Mouse (Mus musculus) hindbrain, embryonic 12.5 days (tissue): Measurements from ENCODE around the gene Cdcp1. TPM values are rescaled to one million over a fixed set of nuclear protein-coding genes. Genes with fewer than 3 reads are reported as not detected.

Experiments used
- ATAC-seq: fragments of 200-750 bp; cut with Nextera tagmentation; 2 replicates; pipeline ENCODE4 v1.8.0; 2017; ENCODE audit warnings: moderate TSS enrichment; ENCODE audit not compliant: low FRiP score
- H3K27ac ChIP-seq: fragments of 300-500 bp; sonication (generic); 2 replicates; pipeline ENCODE4 v1.5.1; 2016; ENCODE audit warnings: mild to moderate bottlenecking
- H3K27me3 ChIP-seq: fragments of 300-500 bp; sonication (generic); 2 replicates; pipeline ENCODE4 v1.6.1; 2016; ENCODE audit warnings: mild to moderate bottlenecking
- H3K36me3 ChIP-seq: fragments of 300-500 bp; sonication (generic); 2 replicates; pipeline ENCODE4 v1.6.1; 2016; ENCODE audit warnings: mild to moderate bottlenecking
- H3K4me1 ChIP-seq: fragments of 300-500 bp; sonication (generic); 2 replicates; pipeline ENCODE4 v1.6.1; 2016
- H3K4me2 ChIP-seq: fragments of 300-500 bp; sonication (generic); replicated peaks from 2 replicates; pipeline ENCODE4 v1.6.1; 2016; ENCODE audit warnings: mild to moderate bottlenecking
- H3K4me3 ChIP-seq: fragments of 300-500 bp; sonication (generic); 2 replicates; pipeline ENCODE4 v1.5.1; 2016; ENCODE audit warnings: mild to moderate bottlenecking
- H3K9ac ChIP-seq: fragments of 300-500 bp; sonication (generic); 2 replicates; pipeline ENCODE4 v1.6.1; 2016; ENCODE audit warnings: mild to moderate bottlenecking, moderate library complexity
- H3K9me3 ChIP-seq: fragments of 300-500 bp; sonication (generic); replicated peaks from 2 replicates; pipeline ENCODE4 v1.6.1; 2016; ENCODE audit warnings: mild to moderate bottlenecking
- WGBS: fragments of 180-500 bp; shearing (Covaris S2); methylation state at CpG from one replicate; pipeline ENCODE4 v1.1.7; 2016; 5-methylcytosine and 5-hydroxymethylcytosine counted together
- polyA plus RNA-seq: library from polyadenylated mRNA; unstranded; fragments of >200 nt; fragmentation: Nextera tagmentation; extraction: Ambion mirVana; gene quantifications from 2 replicates; pipeline ENCODE4 v1.2.1, GENCODE M21; 2016

Cdcp1 gene
- polyA plus RNA-seq, result 1.2 and 1.4 TPM in 2 replicates

DNA sequence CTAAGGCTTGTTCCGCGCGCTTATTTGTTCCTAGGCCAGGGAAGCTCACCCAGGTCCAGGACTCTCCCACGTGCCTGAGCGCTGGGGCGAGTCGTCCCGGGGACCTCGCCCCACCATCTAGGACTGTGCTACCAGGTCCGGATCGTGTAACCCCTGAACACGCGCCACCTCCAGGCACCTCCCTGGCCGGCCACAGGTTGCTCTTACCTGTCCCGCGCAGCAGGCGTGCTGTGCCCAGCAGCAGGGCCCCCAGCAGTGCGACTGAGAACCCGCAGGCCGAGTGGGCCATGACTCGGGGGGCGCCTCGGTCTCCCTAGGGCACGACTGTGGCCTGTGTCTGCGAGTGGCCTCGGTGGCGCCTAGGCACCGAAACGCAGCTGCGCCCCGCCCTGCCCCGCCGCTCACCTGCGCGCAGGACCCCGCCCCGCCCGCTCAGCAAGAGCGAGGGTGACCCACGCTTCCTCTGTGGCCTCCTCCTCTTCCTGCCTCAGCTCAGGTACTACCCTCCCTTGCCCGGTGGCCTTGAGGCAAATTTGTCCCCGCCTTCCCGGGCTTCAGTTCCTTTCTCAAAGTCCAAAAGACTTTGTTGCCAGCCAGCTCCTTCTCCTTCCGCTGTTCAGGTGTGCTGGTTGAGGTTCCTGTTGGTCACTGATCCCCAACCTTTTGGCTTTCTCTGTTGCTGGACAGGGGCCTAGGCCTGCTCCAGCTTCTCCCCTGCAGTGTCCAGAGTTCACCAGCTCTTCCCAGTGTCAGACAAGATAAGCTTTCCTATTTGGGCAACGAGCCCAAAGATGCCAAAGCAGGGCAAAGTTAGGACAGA lies at the start of gene Cdcp1:
Cdcp1 (minus strand) TSS at position 418 of the 820 bp plus-strand sequence.
- no peaks in the 10 kb centered on the region for H3K9me3 ChIP-seq
- no peaks in the 10 kb centered on the region for H3K36me3 ChIP-seq
- H3K27me3 ChIP-seq, result peaks cover 25% of the 10 kb centered on the region
- H3K27ac ChIP-seq, result no peak within 1 kb of the TSS
- peaks cover 8% of the 10 kb centered on the region for H3K4me1 ChIP-seq
- peak within 1 kb of the TSS; percentile 26 for H3K4me3 ChIP-seq
- ATAC-seq, result no peak
- H3K9ac ChIP-seq, result 0 out of 2 replicates have a peak within 1 kb of the TSS, but pooled peaks have one; percentile 1
- WGBS, result 6% methylated on average over 45 of the region's 45 CpGs
- peak within 1 kb of the TSS; percentile 50 for H3K4me2 ChIP-seq

GRCm38 (mm10) chr9:123260611-123261021 lies 44.8 kb upstream of the Cdcp1 start, which contains the start of gene Tmem158:
TSS of gene Tmem158 (minus strand) at chr9:123260764.
- peak within 1 kb of the TSS; percentile 72 for H3K27ac ChIP-seq
- 0 out of 2 replicates have a peak, but pooled peaks cover 3% of the 10 kb centered on the region for H3K4me1 ChIP-seq
- H3K9ac ChIP-seq, result peak within 1 kb of the TSS; percentile 85
- H3K9me3 ChIP-seq, result no peaks in the 10 kb centered on the region
- WGBS, result under 1% methylated on average over 39 of the region's 40 CpGs
- peak within 1 kb of the TSS; percentile 79 for H3K4me3 ChIP-seq
- ATAC-seq, result peak; percentile 90
- H3K36me3 ChIP-seq, result no peaks in the 10 kb centered on the region
- peaks cover 40% of the 10 kb centered on the region for H3K27me3 ChIP-seq
- H3K4me2 ChIP-seq, result peak within 1 kb of the TSS; percentile 96

- Histone ChIP-seq H3K4me3 (peak overlapping the region; percentile 79), H3K9ac (peak overlapping the region; percentile 85), H3K9me3 (no peaks in the 10 kb centered on the region), H3K4me2 (peak overlapping the region; percentile 96), H3K27me3 (peaks cover 41% of the 10 kb centered on the region), H3K36me3 (no peaks in the 10 kb centered on the region), H3K4me1 (0 out of 2 replicates have a peak, but pooled peaks cover 3% of the 10 kb centered on the region), H3K27ac (peak overlapping the region; percentile 72)
- peak; percentile 85 for ATAC-seq
- under 1% methylated on average over 82 of the region's 92 CpGs for WGBS
These were observed 44.2 kb upstream of the Cdcp1 start for GRCm38 (mm10) chr9:123259896-123260610.

DNA sequence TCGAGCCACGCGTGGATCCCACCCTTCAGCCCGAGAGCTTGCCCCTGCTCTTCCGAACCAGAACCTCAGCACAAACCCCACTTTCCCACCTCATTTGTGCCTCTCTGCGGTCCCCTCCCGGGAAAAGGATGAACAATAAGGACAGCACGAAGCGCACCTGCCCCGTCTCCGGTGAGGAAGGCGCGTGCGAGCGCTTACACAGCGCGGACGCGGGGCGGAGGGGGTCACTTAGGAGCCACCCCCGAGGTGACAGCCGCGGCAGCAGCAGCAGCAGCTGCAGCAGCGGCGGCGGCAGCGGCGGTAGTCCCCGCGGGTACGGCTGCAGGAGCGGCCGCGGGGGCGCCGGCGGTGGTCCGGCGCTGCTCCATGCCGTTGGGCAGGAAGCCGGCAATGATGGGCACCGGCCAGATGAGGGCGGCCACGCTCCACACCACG lies 43.6 kb upstream of the Cdcp1 start:
- H3K4me3 ChIP-seq, result peak overlapping the region; percentile 79
- peak overlapping the region; percentile 96 for H3K4me2 ChIP-seq
- peak; percentile 42; the same call in 1 of the 2 replicates for ATAC-seq
- H3K4me1 ChIP-seq, result 0 out of 2 replicates have a peak, but pooled peaks cover 3% of the 10 kb centered on the region
- 0 out of 2 replicates have a peak overlapping the region, but pooled peaks have one; percentile 72 for H3K27ac ChIP-seq
- peak overlapping the region; percentile 85 for H3K9ac ChIP-seq
- peaks cover 43% of the 10 kb centered on the region for H3K27me3 ChIP-seq
- H3K36me3 ChIP-seq, result no peaks in the 10 kb centered on the region
- H3K9me3 ChIP-seq, result no peaks in the 10 kb centered on the region
- WGBS, result under 1% methylated on average over 37 of the region's 45 CpGs

GRCm38 (mm10) chr9:123258796-123259195 lies 43.0 kb upstream of the Cdcp1 start:
- no peak for ATAC-seq
- Histone ChIP-seq H3K4me3 (peak overlapping the region; percentile 79; the same call in 1 of the 2 replicates), H3K36me3 (no peaks in the 10 kb centered on the region), H3K27ac (no peak overlapping the region), H3K27me3 (peaks cover 43% of the 10 kb centered on the region), H3K4me1 (0 out of 2 replicates have a peak, but pooled peaks cover 3% of the 10 kb centered on the region), H3K9me3 (no peaks in the 10 kb centered on the region), H3K9ac (no peak overlapping the region), H3K4me2 (peak overlapping the region; percentile 96)
- 26% methylated on average over 10 of the region's 10 CpGs for WGBS

GRCm38 (mm10) chr9:123255736-123256135 lies 39.9 kb upstream of the Cdcp1 start:
- Histone ChIP-seq H3K27me3 (peaks cover 31% of the 10 kb centered on the region), H3K4me1 (0 out of 2 replicates have a peak, but pooled peaks cover 3% of the 10 kb centered on the region), H3K36me3 (no peaks in the 10 kb centered on the region), H3K27ac (no peak overlapping the region), H3K4me3 (no peak overlapping the region), H3K9me3 (no peaks in the 10 kb centered on the region), H3K4me2 (no peak overlapping the region), H3K9ac (no peak overlapping the region)
- WGBS, result 80% methylated on average over 3 of the region's 3 CpGs
- no peak for ATAC-seq

GRCm38 (mm10) chr9:123247992-123248391 lies 32.2 kb upstream of the Cdcp1 start:
- Histone ChIP-seq H3K9ac (no peak overlapping the region), H3K36me3 (no peaks in the 10 kb centered on the region), H3K4me1 (no peaks in the 10 kb centered on the region), H3K4me3 (no peak overlapping the region), H3K4me2 (no peak overlapping the region), H3K27ac (no peak overlapping the region), H3K9me3 (no peaks in the 10 kb centered on the region), H3K27me3 (no peaks in the 10 kb centered on the region)
- no peak for ATAC-seq
- WGBS, result 76% methylated on average over 1 of the region's 1 CpGs

DNA sequence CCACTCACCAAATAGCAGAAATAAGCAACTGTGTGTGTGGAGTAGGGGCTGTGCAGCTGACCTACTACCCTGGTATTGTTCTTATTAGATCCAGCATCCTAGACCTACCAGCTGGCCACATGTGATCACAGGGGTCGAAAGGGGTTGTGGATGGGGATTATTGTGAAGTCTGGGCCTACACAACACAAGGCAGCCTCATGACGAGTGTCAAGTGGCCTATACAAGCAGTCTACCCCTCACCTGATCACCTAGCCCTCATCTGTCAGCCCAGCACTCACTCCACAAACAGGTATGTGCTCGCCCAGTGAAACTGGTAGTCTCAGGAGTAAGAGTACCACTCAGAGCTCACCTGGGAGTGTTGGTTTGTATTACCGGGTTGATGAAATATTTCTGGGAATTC lies 29.3 kb upstream of the Cdcp1 start:
- no peak overlapping the region for H3K4me2 ChIP-seq
- H3K27me3 ChIP-seq, result no peaks in the 10 kb centered on the region
- H3K4me3 ChIP-seq, result no peak overlapping the region
- H3K4me1 ChIP-seq, result no peaks in the 10 kb centered on the region
- H3K27ac ChIP-seq, result no peak overlapping the region
- no peaks in the 10 kb centered on the region for H3K36me3 ChIP-seq
- no peaks in the 10 kb centered on the region for H3K9me3 ChIP-seq
- 73% methylated on average over 4 of the region's 4 CpGs for WGBS
- no peak for ATAC-seq
- H3K9ac ChIP-seq, result no peak overlapping the region

DNA sequence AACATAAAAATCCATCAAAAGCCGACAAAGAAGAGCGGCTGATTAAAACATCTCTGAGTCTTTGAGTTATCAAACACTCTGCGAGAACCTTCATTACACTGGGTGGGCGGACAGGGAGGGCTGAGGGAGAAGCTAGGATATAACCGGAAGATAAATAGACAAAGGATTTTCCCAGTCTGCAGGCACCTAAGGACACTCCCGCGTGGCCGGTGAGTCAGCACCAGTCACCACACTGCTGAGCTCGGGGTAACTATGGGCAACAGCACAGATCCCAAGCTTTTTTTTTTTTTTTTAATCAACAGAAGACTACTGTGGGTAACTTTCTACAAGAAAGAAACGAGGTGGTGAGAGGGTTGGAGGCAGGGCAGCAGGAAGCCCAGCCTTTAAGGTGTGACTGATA lies 28.1 kb upstream of the Cdcp1 start:
- Histone ChIP-seq H3K27me3 (no peaks in the 10 kb centered on the region), H3K36me3 (no peaks in the 10 kb centered on the region), H3K9ac (no peak overlapping the region), H3K27ac (no peak overlapping the region), H3K9me3 (no peaks in the 10 kb centered on the region), H3K4me2 (no peak overlapping the region), H3K4me1 (no peaks in the 10 kb centered on the region; the same call in 1 of the 2 replicates), H3K4me3 (no peak overlapping the region)
- no peak for ATAC-seq
- whole genome bisulfite sequencing, result 70% methylated on average over 10 of the region's 10 CpGs

DNA sequence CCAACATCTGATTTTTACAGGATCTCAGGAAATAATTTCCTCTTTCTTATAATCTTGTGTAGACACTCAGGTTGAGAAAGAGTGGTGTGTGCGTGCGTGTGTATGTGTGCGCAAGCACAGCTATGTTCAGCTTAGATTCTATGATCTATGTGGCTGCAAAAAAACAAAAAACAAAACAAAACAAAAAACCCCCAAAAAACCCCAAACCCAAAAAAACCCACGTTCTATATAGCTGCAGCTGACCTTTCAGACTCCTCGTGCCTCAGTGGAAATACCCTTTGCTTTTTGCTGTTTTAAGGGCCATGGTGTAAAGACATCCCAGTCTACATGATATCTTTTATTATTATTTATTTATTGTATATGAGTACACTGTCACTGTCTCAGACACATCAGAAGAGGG lies 25.4 kb upstream of the Cdcp1 start:
- WGBS, result 94% methylated on average over 5 of the region's 5 CpGs

DNA sequence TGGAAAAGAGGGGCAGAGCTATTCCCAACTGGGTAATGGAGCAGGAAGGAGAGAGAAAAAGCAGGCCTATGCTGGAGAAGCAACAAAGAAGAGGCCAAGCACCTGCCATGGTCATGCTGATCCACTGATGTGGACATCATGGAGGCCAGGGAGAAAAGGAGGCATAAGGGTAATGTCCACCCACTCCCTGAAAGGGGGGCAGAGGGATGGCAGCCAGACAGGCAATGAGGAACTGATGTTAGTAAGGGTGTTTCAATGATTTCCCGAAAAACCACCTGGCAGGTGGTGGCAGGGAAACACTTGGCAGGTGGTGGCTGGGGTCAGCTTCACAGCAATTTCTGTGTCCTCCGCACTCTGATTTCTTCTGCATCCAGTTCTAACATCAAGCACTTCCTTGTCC lies 24.9 kb upstream of the Cdcp1 start:
- H3K9ac ChIP-seq, result no peak overlapping the region
- 84% methylated on average over 2 of the region's 2 CpGs for WGBS
- H3K9me3 ChIP-seq, result no peaks in the 10 kb centered on the region
- no peak for ATAC-seq
- peaks cover 4% of the 10 kb centered on the region; the same call in 1 of the 2 replicates for H3K4me1 ChIP-seq
- H3K36me3 ChIP-seq, result no peaks in the 10 kb centered on the region
- no peak overlapping the region for H3K27ac ChIP-seq
- no peak overlapping the region for H3K4me2 ChIP-seq
- no peaks in the 10 kb centered on the region for H3K27me3 ChIP-seq
- no peak overlapping the region for H3K4me3 ChIP-seq

More for the DNA sequence above, 25.4 kb upstream of the Cdcp1 start:
- H3K27me3 ChIP-seq, result no peaks in the 10 kb centered on the region
- no peak overlapping the region for H3K4me2 ChIP-seq
- no peaks in the 10 kb centered on the region for H3K9me3 ChIP-seq
- peaks cover 4% of the 10 kb centered on the region; the same call in 1 of the 2 replicates for H3K4me1 ChIP-seq
- no peak overlapping the region for H3K9ac ChIP-seq
- ATAC-seq, result no peak
- no peaks in the 10 kb centered on the region for H3K36me3 ChIP-seq
- H3K4me3 ChIP-seq, result no peak overlapping the region
- H3K27ac ChIP-seq, result no peak overlapping the region

- WGBS, result 92% methylated on average over 5 of the region's 5 CpGs
- Histone ChIP-seq H3K36me3 (no peaks in the 10 kb centered on the region), H3K4me1 (peaks cover 4% of the 10 kb centered on the region; the same call in 1 of the 2 replicates), H3K9ac (no peak overlapping the region), H3K4me2 (no peak overlapping the region), H3K27ac (no peak overlapping the region), H3K9me3 (no peaks in the 10 kb centered on the region), H3K4me3 (no peak overlapping the region), H3K27me3 (no peaks in the 10 kb centered on the region)
- no peak for ATAC-seq
These were observed 24.4 kb upstream of the Cdcp1 start for GRCm38 (mm10) chr9:123240271-123240670.
